Mouse (Mus musculus) fat pad, adult 2 months (tissue): ENCODE results near the gene Atp9a.
A peak's percentile ranks its signal among the peaks of the same experiment; 100 is the strongest.

Experiments
- DNase-seq: peaks from one replicate; pipeline ENCODE4 v3.0.0-alpha.2; 2011; ENCODE audit warnings: low read depth, low spot score; ENCODE audit errors: extremely low read depth

Gene Atp9a

GRCm38 (mm10) chr2:168644855-168645254, 97.4 kb downstream of the Atp9a start:
- no peak for DNase-seq

GRCm38 (mm10) chr2:168643524-168644177, 98.6 kb downstream of the Atp9a start:
- peak; percentile 54 for DNase-seq

- DNase-seq: no peak
Observed at GRCm38 (mm10) chr2:168642187-168642586, 100.0 kb downstream of the Atp9a start.

GRCm38 (mm10) chr2:168640460-168640859, 101.7 kb downstream of the Atp9a start:
- DNase-seq: no peak

- no peak for DNase-seq
Observed at GRCm38 (mm10) chr2:168634881-168635280, 107.3 kb downstream of the Atp9a start.

GRCm38 (mm10) chr2:168633301-168633816, 108.8 kb downstream of the Atp9a start:
- DNase-seq: no peak

- DNase-seq: no peak
Observed at GRCm38 (mm10) chr2:168632543-168632942, 109.7 kb downstream of the Atp9a start.

GRCm38 (mm10) chr2:168628787-168629186, 113.4 kb downstream of the Atp9a start:
- no peak for DNase-seq

- no peak for DNase-seq
Observed at GRCm38 (mm10) chr2:168627829-168628770, 114.1 kb downstream of the Atp9a start.

- no peak for DNase-seq
Observed at GRCm38 (mm10) chr2:168626385-168626784, 115.8 kb downstream of the Atp9a start.

- no peak for DNase-seq
Observed at GRCm38 (mm10) chr2:168625091-168625490, 117.1 kb downstream of the Atp9a start.

- no peak for DNase-seq
Observed at GRCm38 (mm10) chr2:168621111-168621802, 121.0 kb downstream of the Atp9a start.

- no peak for DNase-seq
Observed at GRCm38 (mm10) chr2:168618205-168618717, 123.9 kb downstream of the Atp9a start.

- no peak for DNase-seq
Observed at GRCm38 (mm10) chr2:168615160-168615559, 127.0 kb downstream of the Atp9a start.

GRCm38 (mm10) chr2:168614170-168614872, 127.9 kb downstream of the Atp9a start:
- no peak for DNase-seq

GRCm38 (mm10) chr2:168613092-168613880, 128.9 kb downstream of the Atp9a start:
- no peak for DNase-seq

- DNase-seq: no peak
Observed at GRCm38 (mm10) chr2:168610941-168611340, 131.3 kb downstream of the Atp9a start.

GRCm38 (mm10) chr2:168609653-168610248, 132.5 kb downstream of the Atp9a start:
- DNase-seq: peak; percentile 61

- no peak for DNase-seq
Observed at GRCm38 (mm10) chr2:168608125-168608564, 134.1 kb downstream of the Atp9a start.
